Mouse (Mus musculus): ENCODE data around the gene Gm4133.
"Not testable (repeated sequence)": the region's sequence is repeated elsewhere in the genome, so short reads cannot be mapped to it uniquely, and the experiment has no call there.

Gm4133 gene
- long read RNA-seq, experiment 1, result 0 reads
- long read RNA-seq, experiment 2, result 0 reads

DNA sequence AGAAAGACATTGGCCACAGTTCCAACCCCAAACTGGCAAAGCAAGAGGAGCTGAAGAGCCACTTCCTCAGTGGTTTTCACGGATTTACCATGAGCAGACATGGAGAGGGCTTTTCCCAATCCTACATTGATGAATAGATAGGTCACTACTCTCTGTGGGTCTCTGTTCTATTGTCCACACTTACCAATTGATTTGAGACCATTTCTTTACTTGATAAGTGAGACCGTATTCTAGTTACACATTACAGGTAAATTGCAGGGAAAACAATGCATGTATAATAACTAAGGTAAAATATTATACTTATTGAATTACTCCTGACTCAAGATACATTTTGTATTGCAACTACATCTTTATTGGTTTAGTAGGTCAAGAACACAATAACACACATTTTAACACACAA lies at the start of gene Gm4133:
Gene Gm4133 (minus strand): TSS at position 101 of the 400 bp plus-strand sequence.
- intact Hi-C loops (cut with DNase I), result not testable (repeated sequence)

DNA sequence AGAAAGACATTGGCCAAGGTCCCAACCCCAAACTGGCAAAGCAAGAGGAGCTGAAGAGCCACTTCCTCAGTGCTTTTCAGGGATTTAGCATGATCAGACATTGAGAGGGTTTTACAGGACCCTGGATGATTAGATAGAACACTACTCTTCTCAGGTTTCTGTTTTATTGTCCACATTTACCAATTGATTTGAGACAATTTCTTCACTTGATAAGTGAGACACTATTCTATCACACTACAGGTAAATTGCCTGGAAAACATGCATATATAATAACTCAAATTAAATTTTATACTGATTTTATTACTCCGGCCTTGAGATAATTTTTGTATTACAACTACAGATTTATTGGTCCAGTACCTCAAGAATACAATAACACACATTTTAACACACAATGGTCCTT lies 41.4 kb upstream of the Gm4133 start, which contains the start of gene Gm5728:
Gene Gm5728 (minus strand): TSS at position 101 of the 400 bp plus-strand sequence.
- intact Hi-C loops (cut with DNase I), result not testable (repeated sequence)
